Mouse (Mus musculus) brain, embryonic 14.5 days (tissue): ENCODE measurements around the gene Pdk2.

ENCODE experiments used
- CTCF ChIP-seq: fragments of 200-500 bp; IDR thresholded peaks from 2 replicates; pipeline ENCODE4 v1.5.1; 2012; ENCODE audit warnings: inconsistent platforms, mild to moderate bottlenecking, moderate library complexity, borderline replicate concordance; ENCODE audit not compliant: insufficient read depth, insufficient read length; ENCODE audit errors: extremely low read depth
- POLR2A ChIP-seq: fragments of 200-500 bp; IDR thresholded peaks from 2 replicates; pipeline ENCODE4 v1.6.1; 2012; ENCODE audit warnings: mild to moderate bottlenecking, inconsistent platforms, borderline replicate concordance; ENCODE audit not compliant: poor library complexity, insufficient read depth, insufficient read length, severe bottlenecking; ENCODE audit errors: extremely low read depth

GRCm38 (mm10) chr11:95070140-95071107 lies 29.3 kb upstream of the Pdk2 start:
- TF ChIP-seq CTCF: no peak
- TF ChIP-seq POLR2A: no peak
